Mouse (Mus musculus) heart, postnatal 0 days (tissue): Measurements from ENCODE around the gene Avp.

ENCODE experiments used
- CTCF ChIP-seq: IDR thresholded peaks from 2 replicates; pipeline ENCODE4 v1.5.1; 2016; ENCODE audit warnings: antibody characterized with exemption, control low read depth, low read depth
- EP300 ChIP-seq: IDR thresholded peaks from 2 replicates; pipeline ENCODE4 v1.6.1; 2016; ENCODE audit warnings: antibody characterized with exemption, low read depth

DNA sequence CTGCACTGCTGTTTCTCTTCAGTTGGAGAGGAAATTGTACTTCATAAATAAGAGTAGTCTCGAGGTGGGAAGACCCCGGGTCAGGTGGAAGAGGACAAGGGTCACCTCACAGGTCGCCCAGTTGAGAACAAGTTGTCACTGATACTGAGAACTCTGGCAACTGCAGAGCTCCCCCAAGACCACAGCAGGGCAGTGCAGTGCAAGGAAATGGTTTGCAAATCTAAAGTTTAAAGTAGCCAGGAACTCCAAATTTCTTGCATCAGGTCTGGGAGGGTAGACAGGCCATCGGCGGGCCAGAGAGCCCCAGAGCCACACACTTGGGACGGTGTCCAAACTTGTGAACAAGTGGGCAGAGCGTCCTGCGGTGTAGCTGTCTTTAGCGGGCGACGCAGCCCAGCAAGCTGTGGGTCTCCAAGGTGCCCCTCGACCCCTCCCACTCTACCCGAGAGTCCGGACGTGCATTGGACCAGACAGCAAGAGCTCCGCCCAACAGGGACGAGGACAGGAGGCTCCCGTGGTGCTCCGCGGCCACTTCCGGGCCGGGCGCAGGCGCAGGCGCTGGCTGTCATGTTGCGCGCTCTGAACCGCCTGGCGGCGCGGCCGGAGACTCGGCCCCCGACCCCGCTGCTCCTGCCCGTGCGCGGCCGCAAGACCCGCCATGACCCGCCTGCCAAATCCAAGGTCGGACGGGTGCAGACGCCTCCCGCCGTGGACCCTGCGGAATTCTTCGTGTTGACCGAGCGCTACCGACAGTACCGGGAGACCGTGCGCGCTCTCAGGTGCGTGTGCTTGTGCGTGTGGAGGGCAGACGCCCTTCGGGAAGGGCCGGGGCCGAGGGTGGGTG is 18.9 kb downstream of the Avp start, which contains the start of gene Mrps26:
- no peak for TF ChIP-seq EP300
- peak; percentile 47 for TF ChIP-seq CTCF
